ENCODE assay signal across 12 mouse cellular contexts in genomic region chr17:19032721-19033120, GRCm38 (mm10). TPM values are rescaled to one million over a fixed set of nuclear protein-coding genes. Genes with fewer than 3 reads are reported as not detected.
"Had no signal": no experiment of that assay in that cellular context is flagged by ENCODE, and none has a peak within 500 bp of the region (broad histone marks: within the 10 kb centered on the region; RNA-seq: fewer than 3 reads in every experiment).

No protein-coding gene starts in this region.

- DNase-seq: liver, postnatal 0 days; lung, adult 2 months; lung, postnatal 14 days; lung, postnatal 36 days; right cerebral cortex, postnatal 14 days; thymus, adult 18-20 months; thymus, postnatal 14 days; thymus, postnatal 36 days had no signal

RNA-seq across cellular contexts. Expression of gene Vmn2r98, which starts 20.5 kb away (rescaled TPM):
- total RNA-seq: megakaryocyte progenitor cell, adult 5-6 weeks; midbrain, postnatal 0 days; monocyte, adult 5-6 weeks; neutrophil, adult 5-6 weeks had no signal
